Comparison of ENCODE assay signal across 12 mouse cellular contexts in genomic region chr4:125826416-125826815, GRCm38 (mm10).
DNase-seq lines count a peak whose midpoint lies in the region.
"Had no signal": no experiment of that assay in that cellular context is flagged by ENCODE, and none has a peak within 500 bp of the region (broad histone marks: within the 10 kb centered on the region; RNA-seq: fewer than 3 reads in every experiment).

No protein-coding gene starts in this region.

- peak; percentile 7 for DNase-seq in cerebellum, adult 9-11 months
- DNase-seq in cerebellum, postnatal 4 days (ENCODE audit: low spot score in 2 of 2), result no peak
- peak; percentile 19 for DNase-seq in retina, postnatal 1 day
- DNase-seq in retina, embryonic 14.5 days (ENCODE audit: low spot score), result no peak
- peak; percentile 47 for DNase-seq in left cerebral cortex, postnatal 4 days
- DNase-seq in thymus, adult 18-20 months, result no peak
- DNase-seq in urinary bladder, adult 18-20 months (ENCODE audit: low spot score in 2 of 2), result no peak
- no peak for DNase-seq in embryo, embryonic 9.5 days (ENCODE audit: extremely low spot score)
- DNase-seq: adrenal gland, postnatal 14 days; heart, postnatal 10 days; kidney, postnatal 36 days; lung, postnatal 14 days had no signal

- intact Hi-C loops in left cerebral cortex, postnatal 4 days (cut with DNase I), result no loop called here

Comparison
In these comparisons a context has a peak if more than half of its experiments do, and no peak if none do; other contexts are left out.
1. DNase-seq: peak in cerebellum, adult 9-11 months (single experiment), retina, postnatal 1 day (single experiment) and left cerebral cortex, postnatal 4 days (single experiment); none in cerebellum, postnatal 4 days (0 of 2), retina, embryonic 14.5 days (single experiment), thymus, adult 18-20 months (0 of 2), urinary bladder, adult 18-20 months (0 of 2) and embryo, embryonic 9.5 days (single experiment).